8 mouse cellular contexts compared by ENCODE assay signal in genomic region chr7:39655709-39656397, GRCm38 (mm10).
DNase-seq lines count a peak whose midpoint lies in the region; ATAC-seq and TF ChIP-seq lines count a peak whose summit lies in the region.

No protein-coding gene starts in this region.

- no peaks in the 10 kb centered on the region for H3K36me3 ChIP-seq in hindbrain, embryonic 15.5 days
- H3K36me3 ChIP-seq in midbrain, embryonic 14.5 days (ENCODE audit: control insufficient read depth, insufficient read depth, low read length) = no peaks in the 10 kb centered on the region

- H3K27me3 ChIP-seq in hindbrain, embryonic 15.5 days = no peaks in the 10 kb centered on the region
- H3K27me3 ChIP-seq in midbrain, embryonic 14.5 days (ENCODE audit: control insufficient read depth, insufficient read depth, low read length) = no peaks in the 10 kb centered on the region

- no peaks in the 10 kb centered on the region for H3K9me3 ChIP-seq in hindbrain, embryonic 15.5 days
- H3K9me3 ChIP-seq in midbrain, embryonic 14.5 days (ENCODE audit: control insufficient read depth, low read length) = no peaks in the 10 kb centered on the region

- 27% methylated on average over 13 of the region's 13 CpGs for WGBS in lung, adult 2 months
- 38% methylated on average over 13 of the region's 13 CpGs for WGBS in hindbrain, embryonic 15.5 days
- WGBS in midbrain, embryonic 14.5 days = 33% methylated on average over 13 of the region's 13 CpGs

- peak overlapping the region; percentile 46 for H3K4me3 ChIP-seq in lung, adult 2 months (replicated peaks; ENCODE audit: extremely low read depth, low read depth, low read length)
- peak overlapping the region; percentile 28 for H3K4me3 ChIP-seq in cortical plate, adult 2 months (ENCODE audit: insufficient read depth, low read length)
- H3K4me3 ChIP-seq in hindbrain, embryonic 15.5 days = peak overlapping the region; percentile 47
- peak overlapping the region; percentile 42 for H3K4me3 ChIP-seq in midbrain, embryonic 14.5 days (replicated peaks; ENCODE audit: low read depth, low read length)

- peak overlapping the region; percentile 60 for H3K9ac ChIP-seq in hindbrain, embryonic 15.5 days
- peak overlapping the region; percentile 58 for H3K9ac ChIP-seq in midbrain, embryonic 14.5 days (replicated peaks; ENCODE audit: low read length)

- peak overlapping the region; percentile 56 for H3K4me2 ChIP-seq in hindbrain, embryonic 15.5 days
- H3K4me2 ChIP-seq in midbrain, embryonic 14.5 days (ENCODE audit: low read length) = peak overlapping the region; percentile 57

- no peak for TF ChIP-seq CTCF in lung, adult 2 months (IDR thresholded peaks at IDR 0.05; ENCODE audit: insufficient read depth, low read length)
- no peak for TF ChIP-seq CTCF in cortical plate, adult 2 months (IDR thresholded peaks at IDR 0.05; ENCODE audit: extremely low read depth, insufficient read depth, low read length)

- H3K4me1 ChIP-seq in lung, adult 2 months (ENCODE audit: control insufficient read depth, insufficient read depth, low read length) = no peaks in the 10 kb centered on the region; the same call in 1 of the 2 replicates
- H3K4me1 ChIP-seq in cortical plate, adult 2 months (ENCODE audit: control insufficient read depth, insufficient read depth, low read length) = no peaks in the 10 kb centered on the region
- H3K4me1 ChIP-seq in hindbrain, embryonic 15.5 days (replicated peaks) = peaks cover 13% of the 10 kb centered on the region
- H3K4me1 ChIP-seq in midbrain, embryonic 14.5 days (ENCODE audit: control insufficient read depth, insufficient read depth, low read length) = peaks cover 9% of the 10 kb centered on the region; the same call in 1 of the 2 replicates

- DNase-seq in lung, adult 2 months = no peak
- no peak for DNase-seq in lung, postnatal 4 days
- peak; percentile 50 for DNase-seq in midbrain, embryonic 14.5 days
- DNase-seq in adrenal gland, postnatal 4 days (ENCODE audit: low spot score in 2 of 2) = no peak
- no peak for DNase-seq in left cerebral cortex, adult 8-10 months (ENCODE audit: low spot score in 2 of 2)
- DNase-seq in frontal cortex, postnatal 25 days (ENCODE audit: low spot score in 2 of 2) = no peak

- no peak for TF ChIP-seq POLR2A in lung, adult 2 months (IDR thresholded peaks at IDR 0.05; ENCODE audit: borderline replicate concordance, extremely low read depth, low read depth, low read length)
- no peak for TF ChIP-seq POLR2A in cortical plate, adult 2 months (IDR thresholded peaks at IDR 0.05; ENCODE audit: extremely low read depth, insufficient read depth, low read length)

- peak; percentile 69 for ATAC-seq in hindbrain, embryonic 15.5 days (ENCODE audit: low FRiP score, low read depth)
- peak; percentile 62 for ATAC-seq in midbrain, embryonic 14.5 days (ENCODE audit: low FRiP score, low TSS enrichment)

- H3K27ac ChIP-seq in cortical plate, adult 2 months (ENCODE audit: insufficient read depth, low read length) = peak overlapping the region; percentile 73
- peak overlapping the region; percentile 87 for H3K27ac ChIP-seq in hindbrain, embryonic 15.5 days (replicated peaks)
- peak overlapping the region; percentile 85 for H3K27ac ChIP-seq in midbrain, embryonic 14.5 days (replicated peaks; ENCODE audit: low read depth, low read length)
